Mouse (Mus musculus): ENCODE results near the gene Gm10647. TPM values are rescaled to one million over a fixed set of nuclear protein-coding genes. Genes with fewer than 3 reads are reported as not detected.
A peak's percentile ranks its signal among the peaks of the same experiment; 100 is the strongest.

Gm10647 gene
- total RNA-seq, 2 experiments from 2014 or later = not detected

GRCm38 (mm10) chr9:66834318-66835096, 37.7 kb downstream of the Gm10647 start, which contains the start of gene Aph1c:
TSS of gene Aph1c (minus strand) at chr9:66834726.
- ATAC-seq (replicated peaks; ENCODE audit: low FRiP score, low TSS enrichment, poor library complexity, severe bottlenecking) = peak; percentile 97

GRCm38 (mm10) chr9:66835097-66835480, 38.2 kb downstream of the Gm10647 start:
- peak; percentile 64 for ATAC-seq (replicated peaks; ENCODE audit: low FRiP score, low TSS enrichment, poor library complexity, severe bottlenecking)

DNA sequence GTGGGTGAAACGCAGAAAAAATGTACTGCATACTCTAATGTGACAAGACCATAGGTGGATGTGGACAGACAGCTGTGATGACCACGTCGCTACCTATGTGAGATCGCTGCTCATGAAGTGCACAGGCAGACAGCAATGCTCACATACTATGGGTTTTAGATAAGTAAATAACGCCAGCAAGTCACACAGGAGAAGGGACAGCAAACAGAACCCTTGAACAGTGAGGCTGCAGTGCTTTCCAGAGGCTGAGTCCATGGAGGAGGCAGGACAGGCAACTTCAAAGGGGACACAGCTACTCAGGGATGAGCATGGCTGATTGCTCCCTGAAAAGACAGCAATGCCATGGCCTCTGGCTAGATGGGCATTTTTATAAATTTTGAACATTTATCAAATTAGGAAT, 50.0 kb downstream of the Gm10647 start:
- ATAC-seq (replicated peaks; ENCODE audit: low FRiP score, low TSS enrichment, poor library complexity, severe bottlenecking) = no peak

Other genes with a start within 250 kb of the Gm10647 start
- gene Usp3, start 203.9 kb upstream of the Gm10647 start, total RNA-seq (2014; fragmentation: Nextera tagmentation) = 39.0 and 59.5 TPM in 2 replicates
- 29.6 and 32.4 TPM in 2 replicates for gene Usp3, start 203.9 kb upstream of the Gm10647 start, total RNA-seq (2017)
- not detected in 2 replicates for gene Car12, start 83.4 kb upstream of the Gm10647 start, total RNA-seq (2014; fragmentation: Nextera tagmentation)
- gene Car12, start 83.4 kb upstream of the Gm10647 start, total RNA-seq (2017) = 1.1 TPM in 1 of 2 replicates, not detected in the other
- 0.17 TPM in 1 of 2 replicates, not detected in the other for gene Aph1b, start 1.5 kb upstream of the Gm10647 start, total RNA-seq (2014; fragmentation: Nextera tagmentation)
- gene Aph1b, start 1.5 kb upstream of the Gm10647 start, total RNA-seq (2017) = 0.53 TPM in 1 of 2 replicates, not detected in the other
- gene Aph1c, start 37.7 kb downstream of the Gm10647 start, total RNA-seq (2014; fragmentation: Nextera tagmentation) = 1.8 TPM in 1 of 2 replicates, not detected in the other
- 0.50 and 0.80 TPM in 2 replicates for gene Aph1c, start 37.7 kb downstream of the Gm10647 start, total RNA-seq (2017)
- gene Rab8b, start 122.6 kb downstream of the Gm10647 start, total RNA-seq (2014; fragmentation: Nextera tagmentation) = 45.9 and 52.1 TPM in 2 replicates
- gene Rab8b, start 122.6 kb downstream of the Gm10647 start, total RNA-seq (2017) = 81.6 and 90.4 TPM in 2 replicates
- gene Rps27l, start 149.0 kb downstream of the Gm10647 start, total RNA-seq (2014; fragmentation: Nextera tagmentation) = 858 and 1,123 TPM in 2 replicates
- 286 and 317 TPM in 2 replicates for gene Rps27l, start 149.0 kb downstream of the Gm10647 start, total RNA-seq (2017)
- gene Lactb, start 178.4 kb downstream of the Gm10647 start, total RNA-seq (2014; fragmentation: Nextera tagmentation) = 12.5 and 13.7 TPM in 2 replicates
- 20.3 and 24.9 TPM in 2 replicates for gene Lactb, start 178.4 kb downstream of the Gm10647 start, total RNA-seq (2017)